Mouse (Mus musculus): ENCODE results near the gene Lrrc52.

The Lrrc52 gene

DNA sequence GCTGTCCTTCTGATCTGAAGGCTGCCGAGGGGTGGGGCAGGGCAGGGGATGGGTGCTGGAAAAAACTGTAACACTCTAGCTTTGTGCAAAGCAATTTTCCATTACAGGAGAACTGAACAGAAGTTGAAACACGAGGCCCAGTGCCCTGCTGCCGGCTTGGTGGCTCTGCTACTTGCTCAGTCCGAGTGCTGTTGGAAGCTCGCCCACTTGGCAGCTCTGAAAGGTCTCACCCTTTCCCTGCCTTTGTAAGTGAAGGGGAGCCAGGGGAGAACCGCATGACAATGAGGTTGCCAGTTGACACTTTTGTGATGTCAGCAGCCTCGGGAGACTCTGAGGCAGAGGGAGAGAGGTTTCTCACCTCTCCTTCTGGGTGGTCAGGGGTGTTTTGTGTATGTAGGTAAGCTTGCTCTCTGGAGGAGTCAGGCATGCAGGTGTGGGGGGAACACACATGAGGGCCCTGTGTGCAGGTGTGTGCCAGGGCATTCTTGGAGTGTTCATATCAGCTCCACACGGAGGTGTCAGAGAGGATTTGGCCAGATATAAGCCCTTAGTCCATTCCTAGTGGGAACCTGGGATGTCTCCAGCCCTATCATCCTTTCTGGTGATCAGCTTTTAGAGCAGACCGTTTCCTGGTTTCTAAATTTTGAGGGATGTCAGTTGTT is at the start of gene Lrrc52:
Lrrc52 (minus strand) TSS at position 16 of the 662 bp plus-strand sequence.
- peak; percentile 83 to 84 for DNase-seq

GRCm38 (mm10) chr1:167511621-167512020 is 45.0 kb upstream of the Lrrc52 start:
- no peak for DNase-seq

DNA sequence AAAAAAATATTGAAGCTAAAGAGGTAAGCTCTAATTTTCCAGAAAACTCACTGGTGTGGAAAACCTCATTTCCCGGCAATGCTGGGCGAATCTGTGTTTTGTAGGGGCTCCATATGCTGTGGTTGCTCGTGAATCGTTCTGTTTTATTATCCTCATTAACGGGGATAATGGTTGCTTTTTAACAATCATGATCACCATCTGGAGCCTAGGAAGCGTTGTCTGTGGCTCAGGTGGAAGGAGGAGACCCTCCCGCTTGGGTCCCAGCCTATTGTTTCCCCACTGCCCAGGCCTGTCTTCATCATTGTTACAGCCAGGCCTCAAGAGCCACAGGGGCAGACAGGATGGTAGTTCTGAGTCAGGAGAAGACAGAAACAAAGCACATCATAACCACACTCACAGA is 39.5 kb upstream of the Lrrc52 start:
- DNase-seq: no peak

- no peak for DNase-seq
Measured at GRCm38 (mm10) chr1:167505427-167505826, 38.8 kb upstream of the Lrrc52 start.

- no peak for DNase-seq
Measured at GRCm38 (mm10) chr1:167499097-167499850, 32.7 kb upstream of the Lrrc52 start.

DNA sequence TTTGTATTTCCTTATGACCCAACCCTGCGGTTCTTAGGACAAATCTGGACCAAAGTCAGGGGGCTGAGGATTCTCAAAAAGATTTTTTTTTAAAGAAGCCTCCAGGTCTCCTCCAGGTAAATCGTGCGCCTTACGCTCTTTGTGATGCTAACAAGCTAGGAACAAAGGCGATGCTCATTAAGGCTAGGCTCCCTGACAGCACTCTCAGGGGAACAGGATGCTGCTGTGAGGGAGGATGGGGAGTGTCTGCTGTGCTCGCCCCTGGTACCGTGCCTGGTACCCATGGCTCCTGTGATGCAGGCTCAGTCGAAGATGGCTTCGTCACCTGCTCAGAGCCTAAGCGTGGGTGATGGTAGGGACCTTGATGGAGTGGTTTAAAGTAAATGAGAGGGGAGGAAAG is 31.4 kb upstream of the Lrrc52 start:
- DNase-seq: no peak

DNA sequence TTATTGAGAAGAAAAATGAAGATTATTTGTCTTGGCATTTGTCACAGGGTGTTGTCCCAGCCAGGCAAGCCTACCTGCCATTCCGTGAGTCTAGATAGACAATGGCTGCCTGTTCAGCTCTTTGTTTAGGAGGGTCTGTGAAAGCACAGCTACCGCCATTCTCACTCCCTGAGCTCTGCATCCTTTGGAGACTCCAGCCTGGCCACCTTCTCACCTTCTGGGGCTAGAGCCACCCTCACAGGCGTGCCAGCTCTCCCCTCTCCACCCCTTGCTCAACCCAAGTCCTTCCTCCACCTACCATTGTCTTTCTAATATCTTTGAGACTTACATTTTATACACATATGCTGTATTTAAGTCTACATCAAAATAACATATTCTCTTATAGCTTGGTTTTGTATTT is 31.0 kb upstream of the Lrrc52 start:
- DNase-seq: no peak

- no peak for DNase-seq
Measured at GRCm38 (mm10) chr1:167491501-167491900, 24.9 kb upstream of the Lrrc52 start.

GRCm38 (mm10) chr1:167487933-167488332 is 21.4 kb upstream of the Lrrc52 start:
- no peak for DNase-seq

GRCm38 (mm10) chr1:167486959-167487680 is 20.5 kb upstream of the Lrrc52 start:
- no peak for DNase-seq

GRCm38 (mm10) chr1:167482863-167483262 is 16.3 kb upstream of the Lrrc52 start:
- DNase-seq: no peak

- no peak for DNase-seq
Measured at GRCm38 (mm10) chr1:167473585-167473984, 7.0 kb upstream of the Lrrc52 start.

DNA sequence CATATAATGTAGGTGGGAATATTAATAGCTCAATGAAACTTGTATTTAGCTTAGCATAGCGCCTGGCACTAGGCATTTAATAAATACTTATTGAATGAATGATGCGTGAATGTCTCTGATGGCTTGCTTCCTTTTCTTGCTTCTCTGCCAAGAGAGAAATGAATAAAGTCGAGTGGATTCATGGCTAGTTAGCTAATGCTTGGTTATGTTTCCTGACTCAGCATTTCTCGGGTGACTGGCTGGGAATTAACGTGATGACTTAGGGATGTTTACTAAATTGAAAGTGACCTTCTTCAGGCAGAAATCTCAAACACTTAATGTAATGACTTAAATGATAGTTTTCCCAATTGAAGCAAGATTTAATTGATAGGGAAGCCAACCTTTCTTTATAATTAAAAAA is 1.3 kb upstream of the Lrrc52 start:
- no peak for DNase-seq

DNA sequence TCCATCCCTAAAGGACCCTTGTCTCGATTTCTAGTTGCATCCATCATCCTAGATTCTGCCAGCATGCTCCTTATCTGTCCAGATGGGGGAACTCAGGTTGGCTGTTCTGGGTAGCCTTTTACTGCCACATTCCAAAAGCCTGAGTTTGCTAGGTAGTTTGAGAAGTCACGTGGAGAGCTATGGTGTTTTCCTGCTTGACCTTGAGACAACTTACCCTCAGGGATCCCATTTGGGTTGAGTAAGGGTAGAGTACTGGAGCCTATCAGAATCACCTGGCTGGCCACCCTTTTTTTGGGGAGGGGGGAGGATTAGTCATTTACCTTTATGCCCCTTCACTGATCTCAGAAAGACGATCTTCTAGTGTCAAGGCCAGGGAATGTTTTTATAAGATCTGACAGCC is 9.3 kb downstream of the Lrrc52 start:
- no peak for DNase-seq

GRCm38 (mm10) chr1:167453048-167453447 is 13.5 kb downstream of the Lrrc52 start:
- DNase-seq: no peak

GRCm38 (mm10) chr1:167452456-167452855 is 14.1 kb downstream of the Lrrc52 start:
- no peak for DNase-seq

DNA sequence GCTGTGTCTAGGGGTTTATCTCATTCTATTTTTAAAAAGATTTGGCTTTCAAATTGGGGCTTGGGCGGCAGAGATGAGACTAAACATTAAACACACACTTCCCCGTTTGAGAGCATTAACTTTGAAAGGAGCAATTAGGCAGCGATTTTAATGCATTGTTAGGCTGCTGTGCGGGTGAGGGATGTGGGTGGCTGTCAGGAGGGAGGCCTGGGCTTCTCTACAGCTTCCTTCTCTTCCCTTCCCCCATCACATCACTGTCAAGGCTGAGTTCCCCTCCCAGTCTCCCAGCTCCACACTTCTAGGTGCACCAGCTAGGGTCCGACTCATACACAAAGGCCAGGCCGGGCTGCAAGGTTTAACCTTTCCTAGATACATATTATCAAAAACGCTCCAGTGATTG is 18.0 kb downstream of the Lrrc52 start:
- DNase-seq: no peak

GRCm38 (mm10) chr1:167448088-167448487 is 18.5 kb downstream of the Lrrc52 start:
- peak; percentile 5 to 6 for DNase-seq

DNA sequence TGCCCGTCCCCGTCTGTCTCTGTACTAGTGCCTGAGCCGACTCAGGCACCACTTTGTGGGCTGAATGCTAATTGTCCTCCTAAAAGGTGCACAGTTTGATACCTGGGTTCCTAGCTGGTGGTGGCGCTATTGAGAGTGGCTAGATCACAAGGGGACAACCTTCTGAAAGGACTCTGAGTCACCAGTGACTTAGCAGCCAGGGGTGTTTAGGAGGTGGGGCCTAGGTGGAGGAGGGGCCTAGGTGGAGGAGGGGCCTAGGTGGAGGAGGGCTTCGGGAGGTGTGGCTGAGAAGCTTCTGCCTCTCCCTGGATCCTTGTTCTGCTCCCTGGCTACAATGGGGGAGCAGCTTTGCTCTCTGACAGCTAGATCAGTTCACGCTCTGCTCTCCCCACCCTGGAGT is 20.1 kb downstream of the Lrrc52 start:
- no peak for DNase-seq

- no peak for DNase-seq
Measured at GRCm38 (mm10) chr1:167445167-167445566, 21.4 kb downstream of the Lrrc52 start.

DNA sequence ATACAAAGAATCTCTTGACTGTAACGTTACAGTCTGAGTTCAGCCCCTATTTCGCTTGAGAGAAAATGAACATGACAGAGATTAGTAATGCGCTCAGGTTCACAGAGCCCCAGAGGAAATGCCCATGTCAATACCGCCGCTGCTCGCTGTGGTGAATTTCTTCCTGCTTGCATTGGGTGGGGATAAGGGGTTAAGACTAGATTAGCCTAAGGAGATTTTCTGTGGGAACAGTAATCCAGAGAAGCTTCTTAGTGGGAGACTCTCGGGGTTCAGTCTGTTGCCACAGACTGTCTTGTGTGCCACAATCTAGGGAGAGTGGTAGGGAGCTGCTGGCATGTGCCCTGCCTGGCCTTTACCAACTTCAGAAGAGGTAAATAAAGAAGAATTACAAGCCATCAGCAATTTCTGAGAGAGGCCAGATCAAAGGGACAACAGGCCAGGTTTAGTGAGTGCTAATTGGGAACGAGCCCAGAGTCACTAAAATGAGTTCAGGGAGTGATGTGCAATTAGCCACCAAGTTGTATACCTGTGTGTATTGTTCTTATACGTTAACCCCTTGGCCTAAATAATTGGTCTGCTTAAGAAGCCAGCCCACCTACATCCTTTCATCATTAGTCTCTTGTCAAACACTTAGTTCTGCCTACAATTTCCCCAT is 28.2 kb downstream of the Lrrc52 start:
- no peak for DNase-seq

DNA sequence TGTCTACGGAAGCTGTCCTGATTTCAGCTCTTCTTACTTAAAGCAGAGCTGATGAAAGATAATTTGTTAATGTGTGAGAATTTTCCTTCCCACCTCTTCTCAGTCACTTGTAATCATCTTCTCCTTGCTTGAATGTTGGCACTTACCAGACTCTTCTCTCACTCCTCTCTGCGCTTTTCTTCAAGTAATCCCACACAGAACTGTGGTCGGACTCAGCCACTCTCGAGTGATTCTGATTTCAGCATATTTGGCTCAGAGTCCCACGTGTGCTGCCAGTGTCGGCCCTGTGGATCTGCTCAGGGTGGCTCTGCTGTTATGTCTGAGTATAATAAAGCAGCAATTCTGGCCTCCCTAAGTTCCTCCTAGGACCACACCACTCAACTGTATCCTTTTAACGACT is 29.5 kb downstream of the Lrrc52 start:
- no peak for DNase-seq

Measured in cerebellum, postnatal 36 days (tissue).